Mouse (Mus musculus) spleen, postnatal 10 days (tissue): ENCODE data around the gene Tbcb.
A peak's percentile ranks its signal among the peaks of the same experiment; 100 is the strongest.
"Not testable (repeated sequence)": the region's sequence is repeated elsewhere in the genome, so short reads cannot be mapped to it uniquely, and the experiment has no call there.

Experiments used
- DNase-seq, 2 experiments: peaks; one replicate each; pipeline ENCODE4 v3.0.0; 2021 to 2022; ENCODE audit warnings: low spot score in 2 of 2

Tbcb gene

DNA sequence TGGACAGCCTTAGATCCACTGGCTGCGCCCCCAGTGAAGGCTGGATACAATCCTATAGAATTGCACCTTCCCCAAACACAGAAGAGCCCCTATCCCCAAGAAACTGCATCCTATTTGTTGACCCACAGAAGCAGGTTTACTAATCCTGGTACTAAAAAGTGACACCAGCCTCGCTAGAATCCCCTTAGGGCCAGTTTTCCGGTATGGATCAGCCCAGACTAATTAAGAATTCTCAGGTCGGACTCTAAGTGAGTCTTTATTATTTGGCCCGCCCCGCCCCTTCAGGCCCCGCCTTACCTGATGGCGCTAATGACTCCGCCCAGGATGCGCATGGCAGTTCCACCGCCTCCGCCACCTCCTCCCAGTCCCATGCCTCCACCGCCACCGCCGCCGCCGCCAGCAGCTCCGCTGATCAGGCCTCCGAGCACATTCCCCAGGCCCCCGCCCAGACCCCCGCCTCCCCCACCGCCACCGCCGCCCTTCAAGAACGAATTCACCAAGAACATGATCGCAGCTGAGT, 38.4 kb downstream of the Tbcb start:
- DNase-seq = peak; percentile 75 to 89

DNA sequence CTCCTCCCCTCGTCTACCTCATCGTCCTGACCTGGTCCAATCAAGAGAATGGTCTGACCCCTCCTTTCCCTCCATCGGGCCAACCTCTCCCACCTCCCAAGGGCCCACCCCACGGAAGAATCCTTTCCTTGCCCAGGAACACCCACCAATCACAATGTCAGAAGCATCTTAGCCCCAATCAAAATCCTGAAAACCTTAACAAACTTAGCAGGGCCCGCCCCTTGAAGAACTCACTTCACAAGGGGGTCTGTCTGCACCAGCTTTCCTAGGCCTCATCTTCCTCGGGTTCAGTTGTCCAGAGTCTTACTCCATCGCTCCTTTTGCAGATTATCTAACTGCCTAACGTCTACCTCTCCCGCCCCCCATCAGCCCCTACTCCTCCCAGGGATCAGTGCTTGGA, 39.1 kb downstream of the Tbcb start:
- no peak for DNase-seq

DNA sequence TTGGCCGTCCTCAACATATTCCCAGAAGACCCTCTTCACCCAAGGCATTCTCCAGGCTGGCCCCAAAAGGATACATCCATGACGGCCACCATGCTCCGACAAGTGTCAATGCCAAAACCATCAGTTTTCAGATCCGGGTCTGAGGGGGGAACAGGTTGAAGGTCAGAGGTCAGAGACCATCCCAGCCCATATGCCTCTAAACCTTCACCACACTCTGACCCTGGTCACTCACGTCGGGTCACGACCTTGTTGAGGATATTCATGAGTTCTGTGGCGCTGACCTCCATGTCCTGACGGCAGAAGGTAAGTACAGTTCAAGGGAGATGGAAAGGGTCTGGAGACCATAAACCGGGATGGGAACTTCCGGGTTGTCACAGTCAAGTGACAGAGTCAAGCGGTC, 40.0 kb downstream of the Tbcb start:
- no peak for DNase-seq

DNA sequence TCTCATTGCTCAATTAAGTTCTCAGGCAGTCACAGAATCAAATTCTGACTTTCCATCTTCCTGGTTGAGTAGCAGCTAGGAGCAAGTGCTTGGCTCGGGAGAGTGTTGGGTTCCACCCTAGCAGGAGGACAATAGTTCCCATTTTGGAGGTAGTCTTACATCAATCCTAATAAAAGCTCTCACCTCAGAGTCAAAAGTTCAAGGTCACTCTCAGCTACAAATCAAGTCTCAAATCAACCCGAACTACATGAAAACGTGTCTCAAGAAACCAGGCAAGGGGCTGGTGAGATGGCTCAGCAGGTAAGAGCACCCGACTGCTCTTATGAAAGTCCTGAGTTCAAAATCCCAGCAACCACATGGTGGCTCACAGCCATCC, 43.0 kb downstream of the Tbcb start:
- no peak for DNase-seq

DNA sequence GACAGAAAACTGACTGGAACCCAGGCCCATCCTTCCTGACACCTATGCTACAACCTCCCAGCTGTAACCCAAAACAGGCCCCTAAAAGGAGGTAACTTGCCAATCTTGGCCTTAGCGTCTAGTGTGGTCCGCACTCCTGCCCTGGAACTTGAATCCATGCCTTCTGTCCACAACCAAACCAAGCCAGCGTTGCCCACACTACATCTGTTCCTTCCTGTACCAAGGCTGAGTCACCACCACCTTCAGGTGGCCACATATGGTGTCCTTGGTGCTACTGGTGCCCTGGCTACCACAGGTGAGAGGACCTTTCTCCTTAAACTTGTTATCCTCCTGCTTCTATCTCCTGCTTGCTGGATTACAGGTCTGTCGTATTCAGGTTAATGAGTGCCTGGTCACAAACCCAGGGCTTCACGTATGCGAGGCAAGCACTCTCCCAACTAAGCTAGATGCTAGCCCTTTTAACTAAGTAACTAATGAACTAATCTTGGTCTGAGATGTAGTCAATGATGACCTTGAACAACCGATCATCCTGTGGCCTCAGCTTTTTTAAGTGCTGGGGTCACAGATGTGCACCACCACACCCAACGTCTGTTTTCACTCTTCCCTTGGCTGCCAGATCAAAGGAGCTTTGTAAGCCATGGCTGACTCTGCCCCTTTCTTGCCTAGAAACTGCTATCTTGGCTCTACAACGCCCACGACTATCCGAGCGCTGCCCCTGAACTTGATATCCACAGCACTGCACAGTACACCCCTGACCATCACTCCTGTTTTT, 43.5 kb downstream of the Tbcb start:
- DNase-seq = no peak

DNA sequence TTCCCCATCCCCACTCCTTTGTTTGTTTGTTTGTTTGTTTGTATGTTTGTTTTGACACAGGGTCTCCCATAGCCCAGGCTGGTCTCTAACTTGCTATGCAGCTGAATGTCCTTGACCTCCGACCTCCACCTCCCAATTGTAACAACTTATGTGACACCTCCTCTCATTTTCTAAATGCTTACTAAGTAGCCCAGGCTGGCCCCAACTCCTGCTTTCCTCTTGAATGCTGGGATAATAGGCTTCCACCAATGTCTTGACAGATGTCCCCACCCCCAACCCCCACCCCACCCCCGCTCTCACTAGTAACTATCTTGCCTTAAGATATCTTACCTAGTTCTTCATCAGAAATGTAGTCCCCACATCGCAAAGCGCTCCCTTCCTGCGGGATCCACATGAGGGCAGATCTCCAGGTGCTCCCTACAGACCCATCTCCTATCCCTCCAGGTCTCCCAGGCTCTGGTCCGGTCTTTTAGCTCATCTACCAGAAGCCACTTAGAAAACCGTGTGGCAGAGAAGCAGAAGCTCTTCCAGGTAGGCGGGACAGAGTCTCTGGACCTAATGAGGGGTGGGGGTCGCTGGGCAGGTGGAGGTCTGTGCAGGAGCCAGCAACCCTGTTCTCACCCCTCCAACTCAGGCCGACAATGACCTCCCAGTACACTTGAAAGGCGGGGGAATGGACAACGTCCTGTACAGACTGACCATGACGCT, 47.3 kb downstream of the Tbcb start:
- DNase-seq = no peak

DNA sequence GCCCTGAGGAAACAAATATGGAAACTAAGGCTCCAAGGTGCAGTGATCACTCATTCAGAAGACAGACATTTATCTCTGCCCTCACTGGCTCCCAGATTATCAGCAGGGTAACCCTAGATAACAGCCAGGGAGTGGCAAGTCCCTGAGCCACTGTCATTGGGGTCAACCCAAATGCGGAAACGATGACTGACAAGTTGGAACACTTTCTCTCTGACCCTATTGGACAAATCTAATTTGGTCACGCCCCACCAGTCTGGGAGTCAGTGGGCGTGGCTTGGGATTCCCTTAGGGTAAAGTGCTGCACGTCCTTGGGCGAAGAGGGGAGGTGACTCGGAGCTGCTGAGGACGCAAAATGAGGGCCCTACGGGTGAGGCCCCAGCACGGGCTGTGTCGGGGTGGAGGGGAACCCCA, 48.2 kb downstream of the Tbcb start, which contains the start of gene Cox7a1:
TSS of gene Cox7a1 (plus strand) at position 266 of the 411 bp plus-strand sequence.
- peak; percentile 78 to 87 for DNase-seq

DNA sequence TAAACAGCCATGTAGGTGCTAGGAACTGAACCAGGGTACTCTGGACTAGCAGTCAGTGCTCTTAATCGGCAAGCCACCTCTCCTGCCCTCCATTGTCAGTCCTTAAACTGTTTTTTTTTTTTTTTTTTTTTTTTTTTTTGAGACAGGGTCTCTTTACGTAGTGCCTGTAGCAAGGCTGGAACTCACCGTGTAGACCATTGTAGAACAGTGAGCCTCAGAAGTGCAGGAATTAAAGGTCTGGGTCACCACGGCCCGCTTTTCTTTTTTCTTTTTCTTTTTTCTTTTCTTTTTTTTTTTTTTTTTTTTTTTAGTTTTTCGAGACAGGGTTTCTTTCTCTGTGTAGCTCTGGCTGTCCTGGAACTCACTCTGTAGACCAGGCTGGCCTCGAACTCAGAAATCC, 48.9 kb downstream of the Tbcb start:
- not testable (repeated sequence) for DNase-seq

DNA sequence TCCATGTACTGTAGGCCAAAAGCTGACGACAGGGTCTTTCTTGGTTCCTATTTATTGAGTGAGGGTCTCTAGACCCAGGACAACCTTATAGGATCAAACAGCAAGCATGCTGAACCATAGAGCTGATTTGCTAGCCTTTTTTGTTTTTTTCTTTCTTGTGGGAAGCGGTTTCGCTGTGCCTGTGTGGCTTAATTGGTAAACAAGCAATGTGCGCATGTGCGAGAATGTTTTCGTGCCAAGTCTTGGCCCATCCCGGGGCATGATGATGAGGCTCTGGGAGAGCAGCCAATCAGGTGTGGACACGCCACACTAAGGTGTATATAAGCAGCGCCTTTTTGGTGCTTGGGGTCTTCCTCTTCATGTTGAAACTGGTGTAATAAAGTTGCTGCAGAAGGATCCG, 50.1 kb downstream of the Tbcb start:
- DNase-seq = not testable (repeated sequence)

DNA sequence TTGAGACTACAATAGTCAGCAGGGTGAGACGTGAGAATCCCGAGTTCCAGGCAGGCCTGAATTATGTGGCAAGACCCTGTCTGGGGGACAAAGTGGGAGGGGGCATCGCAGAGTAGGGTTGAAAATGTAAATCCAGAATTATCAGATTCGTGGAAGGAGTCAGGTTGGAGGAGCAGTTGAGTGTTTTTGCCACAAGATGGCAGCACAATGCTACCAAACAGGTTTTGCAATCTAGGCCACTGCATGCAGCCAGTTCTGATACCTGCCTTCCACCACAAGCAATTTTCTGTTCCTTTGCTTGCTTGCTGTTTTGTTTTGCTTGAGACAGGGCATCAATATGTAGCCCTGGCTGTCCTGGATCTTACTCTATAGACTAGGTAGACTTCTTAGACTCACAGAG, 50.8 kb downstream of the Tbcb start:
- DNase-seq = peak; percentile 63 to 82

DNA sequence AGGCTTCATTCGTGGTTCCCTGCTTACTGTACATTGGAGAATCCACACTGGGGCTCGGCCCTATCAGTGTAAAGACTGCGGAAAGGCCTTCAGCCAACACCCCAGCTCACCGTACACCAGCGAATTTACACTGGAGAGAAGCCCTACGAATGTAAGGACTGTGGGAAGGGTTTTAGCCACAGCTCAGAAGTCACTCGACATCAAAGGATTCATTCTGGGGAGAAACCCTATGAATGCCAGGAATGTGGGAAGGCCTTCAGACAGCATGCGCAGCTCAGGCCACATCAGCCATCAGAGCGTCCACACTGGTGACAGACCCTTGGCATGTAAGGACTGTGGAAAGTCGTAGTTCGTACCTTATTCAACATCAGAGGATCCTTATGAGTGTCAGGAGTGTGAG, 53.8 kb downstream of the Tbcb start:
- no peak for DNase-seq

DNA sequence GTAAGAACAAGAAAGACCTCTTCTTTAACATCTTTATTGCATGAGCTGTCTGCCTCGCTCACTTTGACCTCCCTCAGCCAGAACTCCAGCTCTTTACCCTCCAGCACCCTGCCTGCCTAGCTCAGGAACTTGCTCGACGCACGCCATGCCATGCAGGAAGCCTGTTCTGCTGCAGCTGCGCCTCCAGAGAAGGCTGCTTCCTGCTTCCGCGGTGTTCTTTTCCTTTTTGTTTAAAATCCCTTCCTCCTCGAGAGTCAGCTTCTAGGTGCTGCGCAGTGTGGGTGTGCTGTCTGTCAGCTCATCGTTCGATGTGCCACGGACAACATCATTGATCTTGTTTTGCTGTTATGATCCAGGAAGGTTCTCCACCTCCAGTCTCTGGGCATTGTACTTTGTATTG, 55.6 kb downstream of the Tbcb start:
- no peak for DNase-seq
